Mouse (Mus musculus): ENCODE measurements around the gene Mtg1.
"Not testable (repeated sequence)": the region's sequence is repeated elsewhere in the genome, so short reads cannot be mapped to it uniquely, and the experiment has no call there.

GRCm38 (mm10) chr7:140134033-140134432 lies 3.3 kb upstream of the Mtg1 start:
- TF ChIP-seq ZC3H11A (IDR thresholded peaks at IDR 0.05; ENCODE audit: borderline replicate concordance, low read depth, low read length); ZNF384 (IDR thresholded peaks at IDR 0.05; ENCODE audit: low read depth, low read length); CHD2 (IDR thresholded peaks at IDR 0.05; ENCODE audit: low read depth, low read length); MAFK (IDR thresholded peaks at IDR 0.05; ENCODE audit: insufficient read depth, low read depth, low read length): not testable (repeated sequence)

Measured in ES-E14 (cell line).